Mouse (Mus musculus) adrenal gland, postnatal 25 days (tissue): ENCODE results near the gene Bcap29. TPM values are rescaled to one million over a fixed set of nuclear protein-coding genes. Genes with fewer than 3 reads are reported as not detected.
"Not testable (repeated sequence)": the region's sequence is repeated elsewhere in the genome, so short reads cannot be mapped to it uniquely, and the experiment has no call there.

Experiments
- DNase-seq: peaks from one replicate; pipeline ENCODE4 v3.0.0; 2021; ENCODE audit warnings: mixed read lengths
- long read RNA-seq: library from polyadenylated mRNA; stranded (forward); transcript quantifications from one replicate; pipeline ENCODE4 v2.0.0, GENCODE M21; 2021
- total RNA-seq: library from RNA; stranded (reverse); gene quantifications from 2 replicates; pipeline ENCODE4 v1.2.3, GENCODE M21; 2021

Bcap29 gene
- total RNA-seq, result 22.1 and 26.5 TPM in 2 replicates
- long read RNA-seq, full-length matches to known transcripts, result 19 of 21 reads
- long read RNA-seq, partial matches to known transcripts, result 0 of 21 reads
- long read RNA-seq, other reads (novel, unspliced or antisense), result 2 of 21 reads

GRCm38 (mm10) chr12:31634343-31635239 lies at the start of gene Bcap29:
Bcap29 (minus strand) TSS chr12:31634658.
- DNase-seq, result peak; percentile 86

- no peak for DNase-seq
These were observed 32.7 kb upstream of the Bcap29 start for GRCm38 (mm10) chr12:31667187-31667586.

- no peak for DNase-seq
These were observed 31.5 kb upstream of the Bcap29 start for GRCm38 (mm10) chr12:31665999-31666398.

GRCm38 (mm10) chr12:31656841-31657240 lies 22.4 kb upstream of the Bcap29 start:
- no peak for DNase-seq

- no peak for DNase-seq
These were observed 20.6 kb upstream of the Bcap29 start for GRCm38 (mm10) chr12:31654965-31655477.

GRCm38 (mm10) chr12:31654197-31654964 lies 19.9 kb upstream of the Bcap29 start, which contains the start of the genes Dus4l and Cog5:
Dus4l (minus strand) TSS chr12:31654826.
Cog5 (plus strand) TSS chr12:31654869.
- DNase-seq, result peak; percentile 96

- DNase-seq, result no peak
These were observed 19.2 kb upstream of the Bcap29 start for GRCm38 (mm10) chr12:31653611-31654010.

GRCm38 (mm10) chr12:31635240-31635607 lies 766 bp upstream of the Bcap29 start:
- no peak for DNase-seq

GRCm38 (mm10) chr12:31633970-31634342 lies 502 bp downstream of the Bcap29 start:
- no peak for DNase-seq

- not testable (repeated sequence) for DNase-seq
These were observed 6.1 kb downstream of the Bcap29 start for GRCm38 (mm10) chr12:31628396-31628795.

GRCm38 (mm10) chr12:31625016-31625415 lies 9.4 kb downstream of the Bcap29 start:
- no peak for DNase-seq

GRCm38 (mm10) chr12:31620106-31620505 lies 14.4 kb downstream of the Bcap29 start:
- DNase-seq, result no peak

- DNase-seq, result no peak
These were observed 21.1 kb downstream of the Bcap29 start for GRCm38 (mm10) chr12:31613353-31613752.

- DNase-seq, result no peak
These were observed 26.3 kb downstream of the Bcap29 start for GRCm38 (mm10) chr12:31608138-31608537.

- DNase-seq, result no peak
These were observed 29.6 kb downstream of the Bcap29 start for GRCm38 (mm10) chr12:31604894-31605293.

GRCm38 (mm10) chr12:31603586-31603985 lies 30.9 kb downstream of the Bcap29 start:
- DNase-seq, result no peak

GRCm38 (mm10) chr12:31594296-31594695 lies 40.2 kb downstream of the Bcap29 start:
- no peak for DNase-seq

- DNase-seq, result no peak
These were observed 42.4 kb downstream of the Bcap29 start for GRCm38 (mm10) chr12:31592011-31592410.

GRCm38 (mm10) chr12:31583726-31584125 lies 50.7 kb downstream of the Bcap29 start:
- DNase-seq, result no peak

- no peak for DNase-seq
These were observed 52.4 kb downstream of the Bcap29 start for GRCm38 (mm10) chr12:31582081-31582480.

- DNase-seq, result no peak
These were observed 53.1 kb downstream of the Bcap29 start for GRCm38 (mm10) chr12:31581319-31581810.

- no peak for DNase-seq
These were observed 53.7 kb downstream of the Bcap29 start for GRCm38 (mm10) chr12:31580634-31581318.
